Mouse (Mus musculus): ENCODE data around the gene Dqx1. TPM values are rescaled to one million over a fixed set of nuclear protein-coding genes. Genes with fewer than 3 reads are reported as not detected.
A peak's percentile ranks its signal among the peaks of the same experiment; 100 is the strongest.

The Dqx1 gene
- polyA plus RNA-seq, 1 experiment, result 48.6 TPM

DNA sequence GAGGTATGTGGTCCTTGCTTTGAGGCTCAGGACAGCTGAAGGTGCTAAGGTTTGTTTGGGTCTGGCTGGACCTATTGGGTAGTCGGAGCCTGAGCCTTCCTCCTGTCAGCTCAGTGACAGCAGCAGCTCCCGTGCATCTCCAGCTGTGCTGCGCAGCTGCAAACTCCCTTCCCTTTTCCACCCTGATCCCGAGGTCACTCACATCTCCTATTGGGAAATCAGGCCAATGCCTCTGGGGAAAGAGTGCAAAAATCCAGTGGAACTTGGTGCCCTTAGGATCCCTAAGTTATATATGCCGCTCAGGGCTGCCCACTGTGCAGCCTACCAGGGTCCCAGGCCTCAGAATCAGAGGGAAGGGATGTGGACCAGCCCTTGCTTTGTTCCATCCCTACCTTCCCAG is 25.9 kb downstream of the Dqx1 start:
- H3K4me3 ChIP-seq (ENCODE audit: low read depth, low read length), result no peak overlapping the region
- peaks cover 14% of the 10 kb centered on the region for H3K4me1 ChIP-seq (ENCODE audit: control insufficient read depth, insufficient read depth, insufficient read length, low read length)
- H3K36me3 ChIP-seq (ENCODE audit: control insufficient read depth, insufficient read depth, low read length), result peaks cover 11% of the 10 kb centered on the region; the same call in 1 of the 2 replicates
- H3K27ac ChIP-seq (ENCODE audit: insufficient read depth, low read depth, low read length), result no peak overlapping the region
- TF ChIP-seq CTCF (IDR thresholded peaks at IDR 0.05; ENCODE audit: extremely low read depth, insufficient read length, insufficient replicate concordance, low read depth, low read length) (no peak), POLR2A (IDR thresholded peaks at IDR 0.05; ENCODE audit: low read depth, low read length) (no peak)
- 55% methylated on average over 5 of the region's 5 CpGs for WGBS
- peaks cover 34% of the 10 kb centered on the region for H3K27me3 ChIP-seq (ENCODE audit: control insufficient read depth, insufficient read depth, low read length)

DNA sequence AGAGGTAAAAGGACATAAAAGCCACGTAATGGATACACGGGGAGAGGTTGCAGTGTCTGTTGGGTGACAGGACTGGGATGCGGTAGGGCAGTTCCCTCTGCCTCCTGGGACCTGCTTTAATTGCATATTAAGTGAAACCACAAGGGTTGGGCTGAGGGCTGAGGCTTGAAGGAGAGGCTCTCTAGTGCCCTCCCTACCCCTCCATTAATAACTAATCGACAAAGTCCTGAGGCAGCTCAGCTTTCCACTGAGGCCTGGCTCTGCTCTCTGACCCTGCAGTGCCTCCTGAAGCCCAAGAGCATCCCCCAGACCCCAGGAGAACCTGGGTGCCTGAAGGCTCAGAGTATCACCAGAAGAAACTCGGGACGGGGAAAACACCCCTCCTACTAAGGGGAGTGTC is 26.8 kb downstream of the Dqx1 start:
- Histone ChIP-seq H3K36me3 (ENCODE audit: control insufficient read depth, insufficient read depth, low read length) (peaks cover 11% of the 10 kb centered on the region; the same call in 1 of the 2 replicates), H3K4me3 (ENCODE audit: low read depth, low read length) (no peak overlapping the region), H3K27ac (ENCODE audit: insufficient read depth, low read depth, low read length) (no peak overlapping the region), H3K27me3 (ENCODE audit: control insufficient read depth, insufficient read depth, low read length) (peaks cover 40% of the 10 kb centered on the region), H3K4me1 (ENCODE audit: control insufficient read depth, insufficient read depth, insufficient read length, low read length) (peaks cover 14% of the 10 kb centered on the region)
- TF ChIP-seq POLR2A (IDR thresholded peaks at IDR 0.05; ENCODE audit: low read depth, low read length) (no peak), CTCF (IDR thresholded peaks at IDR 0.05; ENCODE audit: extremely low read depth, insufficient read length, insufficient replicate concordance, low read depth, low read length) (no peak)
- 26% methylated on average over 6 of the region's 6 CpGs for WGBS

DNA sequence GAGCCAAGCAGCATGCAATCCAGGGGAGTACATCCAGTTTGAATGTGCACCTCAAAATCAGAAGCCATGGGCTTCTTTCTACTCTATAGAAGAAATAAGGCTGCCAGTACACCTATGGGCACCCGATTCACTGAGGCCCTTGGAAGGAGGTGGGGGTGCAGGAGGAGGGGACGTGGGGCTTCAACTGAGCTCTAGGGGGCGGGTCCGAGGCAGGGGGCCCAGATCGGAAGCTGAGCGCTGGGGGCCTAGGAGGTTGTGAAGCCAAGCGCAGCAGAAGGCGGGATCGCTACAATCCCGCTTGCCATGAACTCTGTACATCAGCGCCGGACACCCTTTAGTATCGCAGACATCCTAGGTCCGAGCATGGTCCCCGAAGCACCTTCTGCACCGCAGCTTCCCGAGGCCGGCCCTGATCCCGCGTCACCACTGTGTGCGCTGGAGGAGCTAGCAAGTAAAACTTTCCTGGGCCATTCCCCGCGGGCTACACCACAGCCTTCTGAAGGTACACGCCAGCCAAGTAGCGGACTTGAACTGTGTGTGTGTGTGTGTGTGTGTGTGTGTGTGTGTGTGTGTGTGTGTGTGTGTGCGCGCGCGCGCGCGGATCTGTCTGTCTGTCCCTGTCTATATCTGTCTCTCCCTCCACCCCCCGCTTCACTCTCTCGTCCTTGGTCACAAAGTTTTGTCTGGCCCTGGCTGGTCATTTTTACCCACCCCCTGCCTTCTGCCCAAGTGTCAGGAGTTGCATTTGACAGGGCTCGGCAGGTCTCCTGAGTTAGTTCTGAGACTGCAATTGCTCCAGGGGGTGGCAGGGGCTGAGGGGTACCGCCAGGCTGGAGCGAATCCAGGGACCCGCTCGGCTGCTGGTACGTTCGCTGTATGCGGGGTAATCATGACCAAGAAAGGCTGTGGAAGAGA is 28.7 kb downstream of the Dqx1 start, which contains the start of gene Lbx2:
Gene Lbx2, plus strand, starts transcription at position 247 of the 915 bp plus-strand sequence.
- peak within 1 kb of the TSS; percentile 44 for H3K4me3 ChIP-seq (ENCODE audit: low read depth, low read length)
- peaks cover 43% of the 10 kb centered on the region for H3K27me3 ChIP-seq (ENCODE audit: control insufficient read depth, insufficient read depth, low read length)
- peak within 1 kb of the TSS; percentile 38; the same call in 1 of the 2 replicates for H3K27ac ChIP-seq (ENCODE audit: insufficient read depth, low read depth, low read length)
- TF ChIP-seq POLR2A (IDR thresholded peaks at IDR 0.05; ENCODE audit: low read depth, low read length) (no peak), CTCF (IDR thresholded peaks at IDR 0.05; ENCODE audit: extremely low read depth, insufficient read length, insufficient replicate concordance, low read depth, low read length) (no peak)
- H3K36me3 ChIP-seq (ENCODE audit: control insufficient read depth, insufficient read depth, low read length), result 0 out of 2 replicates have a peak, but pooled peaks cover 3% of the 10 kb centered on the region
- 6% methylated on average over 42 of the region's 42 CpGs for WGBS
- peaks cover 14% of the 10 kb centered on the region for H3K4me1 ChIP-seq (ENCODE audit: control insufficient read depth, insufficient read depth, insufficient read length, low read length)

DNA sequence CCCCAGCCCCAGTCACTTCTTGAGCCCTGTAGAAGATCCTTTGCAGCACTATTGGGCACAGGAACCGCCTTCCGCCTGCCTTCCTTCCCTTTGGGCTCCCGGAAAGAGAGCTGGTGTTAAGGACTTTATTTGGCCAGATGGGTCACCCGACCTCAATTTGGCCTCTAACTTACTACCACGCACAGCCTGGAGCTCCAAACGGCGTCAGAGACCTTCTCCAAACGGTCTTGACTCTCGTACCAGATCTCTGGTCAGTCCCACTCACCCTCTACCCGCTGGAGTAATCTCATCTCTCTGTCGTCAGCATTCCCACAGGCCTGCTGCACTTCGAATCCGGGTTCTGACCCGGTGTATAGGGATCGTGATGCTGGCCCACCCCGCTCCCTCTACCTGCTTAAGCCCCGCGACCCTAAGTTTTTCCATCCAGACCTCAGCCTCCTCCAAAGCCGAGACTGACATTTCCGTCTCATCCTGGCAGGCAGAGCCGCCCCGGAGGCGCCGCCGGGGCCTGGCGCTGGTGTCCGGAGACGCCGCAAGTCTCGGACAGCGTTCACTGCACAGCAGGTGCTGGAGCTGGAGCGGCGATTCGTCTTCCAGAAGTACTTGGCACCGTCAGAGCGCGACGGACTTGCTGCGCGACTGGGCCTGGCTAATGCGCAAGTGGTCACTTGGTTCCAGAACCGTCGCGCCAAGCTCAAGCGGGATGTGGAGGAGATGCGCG is 29.7 kb downstream of the Dqx1 start:
- Histone ChIP-seq H3K4me1 (ENCODE audit: control insufficient read depth, insufficient read depth, insufficient read length, low read length) (peaks cover 14% of the 10 kb centered on the region), H3K27me3 (ENCODE audit: control insufficient read depth, insufficient read depth, low read length) (peaks cover 43% of the 10 kb centered on the region), H3K4me3 (ENCODE audit: low read depth, low read length) (peak overlapping the region; percentile 44), H3K36me3 (ENCODE audit: control insufficient read depth, insufficient read depth, low read length) (no peaks in the 10 kb centered on the region), H3K27ac (ENCODE audit: insufficient read depth, low read depth, low read length) (peak overlapping the region; percentile 38; the same call in 1 of the 2 replicates)
- TF ChIP-seq CTCF (IDR thresholded peaks at IDR 0.05; ENCODE audit: extremely low read depth, insufficient read length, insufficient replicate concordance, low read depth, low read length), result no peak
- TF ChIP-seq POLR2A (IDR thresholded peaks at IDR 0.05; ENCODE audit: low read depth, low read length), result no peak
- WGBS, result 10% methylated on average over 47 of the region's 47 CpGs

DNA sequence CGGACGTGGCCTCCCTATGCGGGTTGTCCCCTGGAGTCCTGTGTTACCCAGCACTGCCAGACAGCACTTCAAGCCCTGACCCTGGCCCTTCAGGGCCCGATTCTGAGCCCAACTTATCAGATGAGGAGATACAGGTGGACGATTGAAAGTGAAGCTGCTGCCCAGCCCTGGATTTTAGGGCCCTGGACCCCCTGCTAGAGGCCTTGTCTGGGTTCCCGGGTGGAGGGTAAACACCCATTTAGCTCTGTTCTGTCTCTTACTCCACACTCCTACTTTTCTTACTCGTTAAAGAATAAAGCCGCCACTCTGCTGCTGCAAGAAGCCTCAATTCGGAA is 30.2 kb downstream of the Dqx1 start:
- TF ChIP-seq CTCF (IDR thresholded peaks at IDR 0.05; ENCODE audit: extremely low read depth, insufficient read length, insufficient replicate concordance, low read depth, low read length) (no peak), POLR2A (IDR thresholded peaks at IDR 0.05; ENCODE audit: low read depth, low read length) (no peak)

DNA sequence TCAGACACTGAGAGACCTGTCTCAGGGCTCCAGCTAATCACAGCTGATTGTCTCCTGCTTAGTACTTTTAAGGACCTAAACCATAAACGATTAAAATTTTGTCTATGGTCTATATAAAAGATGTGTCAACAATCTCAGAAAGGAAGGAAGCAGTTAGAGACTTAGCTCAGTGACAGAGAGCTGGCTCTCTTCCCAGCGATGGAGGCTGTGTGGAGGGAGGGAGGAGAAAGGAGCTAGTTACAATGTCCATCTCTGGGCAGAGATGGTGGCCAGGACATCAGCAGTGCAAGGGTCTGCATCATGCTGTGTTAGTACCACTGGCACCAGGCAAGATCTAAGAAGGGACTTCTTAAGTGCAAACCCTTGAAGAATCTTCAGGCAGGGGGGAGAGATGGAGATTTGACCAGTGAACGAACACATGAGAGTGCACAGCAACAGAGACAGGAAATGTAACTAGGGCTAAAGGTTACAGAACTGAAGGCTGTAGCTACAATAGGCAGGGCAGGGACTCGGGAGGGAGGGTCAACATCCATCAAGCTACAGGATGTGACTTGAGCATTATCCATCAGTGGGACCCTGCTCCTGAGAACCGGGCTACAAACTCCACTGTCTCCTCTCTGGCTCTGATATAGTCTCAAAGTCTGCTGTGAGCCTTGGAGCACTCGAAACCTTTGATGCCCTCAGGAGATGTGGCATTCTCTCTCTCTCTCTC is 34.9 kb downstream of the Dqx1 start:
- 18% methylated on average over 6 of the region's 6 CpGs for WGBS
- Histone ChIP-seq H3K27ac (ENCODE audit: insufficient read depth, low read depth, low read length) (no peak overlapping the region), H3K4me3 (ENCODE audit: low read depth, low read length) (no peak overlapping the region), H3K27me3 (ENCODE audit: control insufficient read depth, insufficient read depth, low read length) (peaks cover 17% of the 10 kb centered on the region), H3K4me1 (ENCODE audit: control insufficient read depth, insufficient read depth, insufficient read length, low read length) (peaks cover 6% of the 10 kb centered on the region), H3K36me3 (ENCODE audit: control insufficient read depth, insufficient read depth, low read length) (no peaks in the 10 kb centered on the region)
- no peak for TF ChIP-seq POLR2A (IDR thresholded peaks at IDR 0.05; ENCODE audit: low read depth, low read length)
- no peak for TF ChIP-seq CTCF (IDR thresholded peaks at IDR 0.05; ENCODE audit: extremely low read depth, insufficient read length, insufficient replicate concordance, low read depth, low read length)

More for the DNA sequence above, 30.2 kb downstream of the Dqx1 start:
- no peak overlapping the region for H3K27ac ChIP-seq (ENCODE audit: insufficient read depth, low read depth, low read length)
- peaks cover 43% of the 10 kb centered on the region for H3K27me3 ChIP-seq (ENCODE audit: control insufficient read depth, insufficient read depth, low read length)
- WGBS, result 35% methylated on average over 9 of the region's 9 CpGs
- peak overlapping the region; percentile 44 for H3K4me3 ChIP-seq (ENCODE audit: low read depth, low read length)
- no peaks in the 10 kb centered on the region for H3K36me3 ChIP-seq (ENCODE audit: control insufficient read depth, insufficient read depth, low read length)
- H3K4me1 ChIP-seq (ENCODE audit: control insufficient read depth, insufficient read depth, insufficient read length, low read length), result peaks cover 17% of the 10 kb centered on the region

All from small intestine, adult 2 months (tissue).